Mouse (Mus musculus) liver, adult 2 months (tissue): ENCODE measurements around the gene Limd2. TPM values are rescaled to one million over a fixed set of nuclear protein-coding genes. Genes with fewer than 3 reads are reported as not detected.
"Not testable (repeated sequence)": the region's sequence is repeated elsewhere in the genome, so short reads cannot be mapped to it uniquely, and the experiment has no call there.

Experiments
- DNase-seq: peaks from one replicate; pipeline ENCODE4 v3.0.0-alpha.2; 2011; ENCODE audit warnings: low read depth, low spot score; ENCODE audit errors: extremely low read depth
- H3K27ac ChIP-seq: fragments of 200-500 bp; replicated peaks from 2 replicates; pipeline ENCODE4 v1.5.1; 2012; ENCODE audit warnings: low read depth, mild to moderate bottlenecking, control low read depth, inconsistent platforms, low read length; ENCODE audit not compliant: insufficient read depth
- H3K27me3 ChIP-seq: fragments of 200-500 bp; 2 replicates; pipeline ENCODE4 v1.6.1; 2012; ENCODE audit warnings: mild to moderate bottlenecking, moderate library complexity, low read length, inconsistent platforms; ENCODE audit not compliant: control insufficient read depth, insufficient read depth
- H3K36me3 ChIP-seq: fragments of 200-500 bp; 2 replicates; pipeline ENCODE4 v1.6.1; 2012; ENCODE audit warnings: low read length, inconsistent platforms; ENCODE audit not compliant: control insufficient read depth, insufficient read depth
- H3K4me1 ChIP-seq: fragments of 200-500 bp; 2 replicates; pipeline ENCODE4 v1.6.1; 2011; ENCODE audit warnings: low read length; ENCODE audit not compliant: control insufficient read depth, insufficient read depth
- H3K4me3 ChIP-seq: fragments of 200-500 bp; 2 replicates; pipeline ENCODE4 v1.5.1; 2011; ENCODE audit warnings: low read depth, mild to moderate bottlenecking, control low read depth, low read length, moderate library complexity; ENCODE audit not compliant: insufficient read depth
- H3K79me2 ChIP-seq: fragments of 200-500 bp; 2 replicates; pipeline ENCODE4 v1.6.1; 2012; ENCODE audit warnings: inconsistent platforms, mild to moderate bottlenecking, low read length, moderate library complexity; ENCODE audit not compliant: control insufficient read depth, insufficient read depth
- H3K9ac ChIP-seq: fragments of 200-500 bp; 2 replicates; pipeline ENCODE4 v1.6.1; 2012; ENCODE audit warnings: low read depth, mild to moderate bottlenecking, control low read depth, inconsistent platforms, low read length
- CTCF ChIP-seq: fragments of 200-500 bp; IDR thresholded peaks from 2 replicates; pipeline ENCODE4 v1.5.1; 2011; ENCODE audit warnings: low read depth, low read length, control low read depth
- POLR2A ChIP-seq: fragments of 200-500 bp; IDR thresholded peaks from 2 replicates; pipeline ENCODE4 v1.6.1; 2011; ENCODE audit warnings: low read length, control low read depth; ENCODE audit not compliant: insufficient read depth; ENCODE audit errors: extremely low read depth
- WGBS: fragments of 180-500 bp; shearing (Covaris S2); methylation state at CpG from one replicate; pipeline ENCODE4 v1.1.7; 2018; 5-methylcytosine and 5-hydroxymethylcytosine counted together
- polyA plus RNA-seq: library from polyadenylated mRNA; depleted of rRNA; stranded (reverse); fragments of >200 nt; gene quantifications from 2 replicates; pipeline ENCODE4 v1.2.3, GENCODE M21; 2012; rRNA removed
- total RNA-seq: library from RNA; depleted of rRNA; stranded (reverse); fragments of >200 nt; gene quantifications from 2 replicates; pipeline ENCODE4 v1.2.3, GENCODE M21; 2014; rRNA removed

Limd2 gene
- total RNA-seq (9.4 and 9.7 TPM in 2 replicates), polyA plus RNA-seq (21.8 and 26.3 TPM in 2 replicates)

DNA sequence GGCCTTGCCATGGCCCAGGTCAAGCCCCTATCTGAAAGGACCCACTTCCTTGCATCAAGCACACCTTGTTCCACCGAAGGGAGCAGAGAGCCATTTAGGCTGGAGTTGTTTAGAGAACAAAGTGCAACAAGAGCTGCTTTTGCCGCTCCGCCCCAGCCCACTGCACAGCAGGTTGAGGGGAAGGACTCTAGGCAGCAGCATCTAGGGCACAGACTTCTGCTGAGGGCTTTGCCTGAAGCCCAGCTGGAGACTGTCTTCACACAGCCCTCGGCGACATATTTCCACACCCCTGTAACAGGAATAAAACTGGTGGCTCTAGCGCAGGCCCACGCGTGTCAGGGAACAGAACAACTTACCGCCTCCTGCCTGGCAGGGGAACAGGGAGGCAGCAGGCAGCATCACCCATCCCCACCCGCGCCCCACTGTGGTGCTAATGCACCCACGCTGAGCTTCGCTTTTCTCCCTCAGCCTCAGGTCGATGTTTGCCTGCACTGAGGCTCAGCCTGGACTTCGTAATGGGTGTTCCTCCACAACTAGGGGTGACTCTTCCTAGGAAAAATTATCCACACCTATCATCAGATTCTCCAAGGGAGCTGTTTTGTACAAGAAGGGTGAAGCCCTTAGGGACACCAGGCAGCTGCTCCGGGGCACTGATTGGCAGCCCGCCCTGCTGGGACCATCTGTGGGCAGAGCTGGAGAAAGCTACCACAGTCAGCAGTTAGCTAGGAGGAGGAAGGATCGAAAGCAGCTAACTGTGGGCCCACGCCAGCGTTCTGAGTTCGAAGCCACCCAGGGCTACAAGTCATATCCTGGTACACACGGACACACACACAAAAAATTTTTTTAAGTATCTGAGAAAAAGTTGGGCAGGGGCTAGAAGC is at the start of gene Limd2, which contains the start of gene Gm10840:
Gene Limd2, minus strand, starts transcription at position 20 of the 881 bp plus-strand sequence.
Gene Gm10840, plus strand, starts transcription at position 10 of the 881 bp plus-strand sequence.
- Histone ChIP-seq H3K79me2 (no peaks in the 10 kb centered on the region), H3K9ac (peak within 1 kb of the TSS; percentile 82), H3K27me3 (no peaks in the 10 kb centered on the region), H3K36me3 (no peaks in the 10 kb centered on the region), H3K4me3 (peak within 1 kb of the TSS; percentile 66), H3K27ac (peak within 1 kb of the TSS; percentile 16), H3K4me1 (peaks cover 5% of the 10 kb centered on the region; the same call in 1 of the 2 replicates)
- WGBS = 54% methylated on average over 22 of the region's 22 CpGs
- no peak for TF ChIP-seq POLR2A
- TF ChIP-seq CTCF = no peak
- DNase-seq = peak; percentile 46

GRCm38 (mm10) chr11:106202123-106202465 is 41.4 kb upstream of the Limd2 start, which contains the start of gene Strada:
Gene Strada (minus strand): TSS chr11:106202168.
- Histone ChIP-seq H3K4me3 (no peak within 1 kb of the TSS), H3K27ac (peak within 1 kb of the TSS; percentile 60), H3K79me2 (no peaks in the 10 kb centered on the region), H3K27me3 (no peaks in the 10 kb centered on the region), H3K36me3 (peaks cover 62% of the 10 kb centered on the region), H3K9ac (no peak within 1 kb of the TSS), H3K4me1 (0 out of 2 replicates have a peak, but pooled peaks cover 3% of the 10 kb centered on the region)
- 76% methylated on average over 5 of the region's 5 CpGs for whole genome bisulfite sequencing
- TF ChIP-seq CTCF = no peak
- TF ChIP-seq POLR2A = no peak
- DNase-seq = no peak

DNA sequence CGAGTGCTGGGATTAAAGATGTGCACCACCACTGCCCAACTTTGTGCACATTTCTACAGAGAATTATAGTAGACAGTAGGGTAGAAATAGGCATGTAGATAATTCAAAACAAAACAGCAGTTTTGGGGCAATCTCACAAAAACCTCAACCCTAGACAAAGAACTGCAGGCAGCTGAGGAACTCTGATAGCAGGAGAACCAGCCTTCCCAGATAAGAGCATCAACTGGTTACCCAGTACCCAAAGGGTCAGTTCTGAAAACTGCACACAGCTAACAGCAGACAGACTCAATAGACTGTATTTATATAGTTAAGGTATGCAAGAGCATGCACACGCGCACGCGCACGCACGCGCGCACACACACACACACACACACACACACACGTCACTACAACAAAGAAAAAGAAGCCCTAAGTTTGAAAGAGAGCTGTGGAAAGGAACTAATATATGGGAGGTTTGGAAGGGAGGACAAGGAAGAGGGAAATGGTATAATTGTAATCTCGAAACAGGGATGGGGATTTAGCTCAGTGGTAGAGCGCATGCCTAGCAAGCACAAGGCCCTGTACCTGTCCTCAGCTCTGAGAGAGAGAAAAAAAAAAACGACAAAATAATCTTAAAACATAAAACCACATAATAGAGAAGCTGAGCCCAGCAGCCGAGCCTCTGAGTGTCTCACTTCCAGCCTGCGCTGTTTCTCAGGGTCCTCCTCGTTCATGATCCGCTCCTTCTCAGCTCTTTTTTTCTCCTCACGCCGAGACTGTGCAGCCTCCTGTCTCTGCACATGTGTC is 40.9 kb upstream of the Limd2 start:
- TF ChIP-seq CTCF (no peak), POLR2A (no peak)
- Histone ChIP-seq H3K9ac (no peak overlapping the region), H3K4me1 (0 out of 2 replicates have a peak, but pooled peaks cover 3% of the 10 kb centered on the region), H3K79me2 (no peaks in the 10 kb centered on the region), H3K27ac (peak overlapping the region; percentile 4), H3K27me3 (no peaks in the 10 kb centered on the region), H3K4me3 (no peak overlapping the region), H3K36me3 (peaks cover 59% of the 10 kb centered on the region)
- 86% methylated on average over 19 of the region's 19 CpGs for WGBS
- DNase-seq = no peak

DNA sequence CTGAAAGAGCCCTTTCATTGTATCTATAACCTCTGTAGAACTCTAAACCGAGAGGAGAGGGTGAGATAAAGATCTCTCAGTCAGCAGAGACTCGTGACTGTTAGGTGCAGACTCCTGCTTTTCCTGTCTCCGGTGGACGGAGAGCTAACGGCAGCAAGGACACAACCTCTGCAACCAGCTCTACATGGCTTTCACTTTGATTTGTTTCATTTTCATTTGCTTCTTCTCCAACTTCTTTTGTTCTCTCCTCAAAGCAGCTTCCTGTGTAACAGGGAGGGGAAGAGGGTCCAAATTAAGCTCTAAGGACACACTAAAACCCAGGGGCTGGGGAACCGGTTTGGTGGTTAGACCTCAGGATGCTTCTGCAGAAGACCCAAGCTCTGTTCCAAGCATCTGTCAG is 40.1 kb upstream of the Limd2 start:
- 0 out of 2 replicates have a peak, but pooled peaks cover 3% of the 10 kb centered on the region for H3K4me1 ChIP-seq
- peaks cover 54% of the 10 kb centered on the region for H3K36me3 ChIP-seq
- TF ChIP-seq POLR2A = no peak
- no peak for TF ChIP-seq CTCF
- DNase-seq = no peak
- H3K9ac ChIP-seq = no peak overlapping the region
- no peaks in the 10 kb centered on the region for H3K27me3 ChIP-seq
- peak overlapping the region; percentile 38; the same call in 1 of the 2 replicates for H3K27ac ChIP-seq
- 59% methylated on average over 6 of the region's 6 CpGs for WGBS
- H3K79me2 ChIP-seq = no peaks in the 10 kb centered on the region
- H3K4me3 ChIP-seq = no peak overlapping the region

- H3K9ac ChIP-seq, H3K27ac ChIP-seq, H3K79me2 ChIP-seq, H3K27me3 ChIP-seq, DNase-seq, H3K4me3 ChIP-seq, H3K4me1 ChIP-seq: not testable (repeated sequence)
- peaks cover 47% of the 10 kb centered on the region for H3K36me3 ChIP-seq
- WGBS = 91% methylated on average over 7 of the region's 7 CpGs
Observed at GRCm38 (mm10) chr11:106199997-106200396, 39.3 kb upstream of the Limd2 start.
